In genomic region chr11:74924149-74924548, GRCm38 (mm10) we compare ENCODE assay signal across 8 mouse cellular contexts. TPM values are rescaled to one million over a fixed set of nuclear protein-coding genes. Genes with fewer than 3 reads are reported as not detected.
DNase-seq lines count a peak whose midpoint lies in the region; ATAC-seq and TF ChIP-seq lines count a peak whose summit lies in the region.

No protein-coding gene starts in this region.

- H3K9ac ChIP-seq in kidney, embryonic 14.5 days (ENCODE audit: low read depth, low read length) = no peak overlapping the region
- no peak overlapping the region; the same call in 1 of the 2 replicates for H3K9ac ChIP-seq in ES-Bruce4 (ENCODE audit: low read depth, poor library complexity, severe bottlenecking)
- no peak overlapping the region for H3K9ac ChIP-seq in kidney, postnatal 0 days (ENCODE audit: low read depth, low read length)
- H3K9ac ChIP-seq in midbrain, postnatal 0 days (replicated peaks; ENCODE audit: low read length, poor library complexity, severe bottlenecking) = no peak overlapping the region
- H3K9ac ChIP-seq in forebrain, embryonic 11.5 days (ENCODE audit: low read length) = no peak overlapping the region

- H3K27ac ChIP-seq in kidney, embryonic 14.5 days (ENCODE audit: low read depth, low read length) = no peak overlapping the region
- no peak overlapping the region for H3K27ac ChIP-seq in ES-Bruce4 (ENCODE audit: insufficient read depth, low read length)
- H3K27ac ChIP-seq in bone marrow macrophage, adult 2 months (ENCODE audit: insufficient read depth, low read depth, low read length) = no peak overlapping the region
- no peak overlapping the region for H3K27ac ChIP-seq in kidney, postnatal 0 days
- no peak overlapping the region for H3K27ac ChIP-seq in midbrain, postnatal 0 days (ENCODE audit: low read depth, low read length)
- no peak overlapping the region for H3K27ac ChIP-seq in forebrain, embryonic 11.5 days (ENCODE audit: low read depth, low read length)

- no peak for TF ChIP-seq EP300 in ES-Bruce4 (IDR thresholded peaks at IDR 0.05; ENCODE audit: insufficient read depth, low read depth, low read length)

- 67% methylated on average over 4 of the region's 4 CpGs for WGBS in kidney, embryonic 14.5 days
- WGBS in kidney, postnatal 0 days = 50% methylated on average over 4 of the region's 4 CpGs
- 65% methylated on average over 4 of the region's 4 CpGs for WGBS in midbrain, postnatal 0 days
- WGBS in forebrain, embryonic 11.5 days = 71% methylated on average over 4 of the region's 4 CpGs

- H3K36me3 ChIP-seq in kidney, embryonic 14.5 days (ENCODE audit: control insufficient read depth, insufficient read depth, low read length) = peaks cover 3% of the 10 kb centered on the region; the same call in 1 of the 2 replicates
- H3K36me3 ChIP-seq in ES-Bruce4 (ENCODE audit: control insufficient read depth, insufficient read depth, low read length, poor library complexity, severe bottlenecking) = peaks cover 2% of the 10 kb centered on the region; the same call in 1 of the 2 replicates
- H3K36me3 ChIP-seq in kidney, postnatal 0 days (ENCODE audit: insufficient read depth, low read length) = peaks cover 6% of the 10 kb centered on the region
- H3K36me3 ChIP-seq in midbrain, postnatal 0 days (ENCODE audit: insufficient read depth, low read length) = peaks cover 3% of the 10 kb centered on the region; the same call in 1 of the 2 replicates
- H3K36me3 ChIP-seq in forebrain, embryonic 11.5 days (ENCODE audit: control insufficient read depth, insufficient read depth, low read length) = no peaks in the 10 kb centered on the region

- ATAC-seq in kidney, embryonic 14.5 days (ENCODE audit: low FRiP score, low TSS enrichment) = no peak
- no peak for ATAC-seq in kidney, postnatal 0 days (replicated peaks; ENCODE audit: low FRiP score, low read depth)
- no peak for ATAC-seq in midbrain, postnatal 0 days (ENCODE audit: low FRiP score)
- ATAC-seq in activated CD4-positive, CD25-positive, alpha-beta regulatory T cell, adult 4 months = no peak
- ATAC-seq in forebrain, embryonic 11.5 days (replicated peaks; ENCODE audit: low FRiP score) = no peak

- H3K4me3 ChIP-seq in kidney, embryonic 14.5 days (ENCODE audit: low read length) = no peak overlapping the region
- H3K4me3 ChIP-seq in ES-Bruce4 (ENCODE audit: low read depth, low read length) = no peak overlapping the region
- no peak overlapping the region for H3K4me3 ChIP-seq in bone marrow macrophage, adult 2 months (ENCODE audit: insufficient read depth, low read length)
- no peak overlapping the region for H3K4me3 ChIP-seq in kidney, postnatal 0 days (replicated peaks; ENCODE audit: low read depth, low read length)
- H3K4me3 ChIP-seq in midbrain, postnatal 0 days (ENCODE audit: low read depth, low read length) = no peak overlapping the region
- H3K4me3 ChIP-seq in forebrain, embryonic 11.5 days (ENCODE audit: low read depth, low read length) = no peak overlapping the region

- DNase-seq in kidney, adult 11 months = peak; percentile 78
- DNase-seq in kidney, postnatal 0 days (ENCODE audit: low spot score) = peak; percentile 50
- no peak for DNase-seq in midbrain, postnatal 0 days (ENCODE audit: low spot score)
- DNase-seq in forebrain, embryonic 11.5 days (ENCODE audit: low spot score) = no peak

- H3K27me3 ChIP-seq in kidney, embryonic 14.5 days (ENCODE audit: control insufficient read depth, insufficient read depth, low read length) = no peaks in the 10 kb centered on the region
- H3K27me3 ChIP-seq in ES-Bruce4 (ENCODE audit: control insufficient read depth, insufficient read depth, low read length, poor library complexity, severe bottlenecking) = no peaks in the 10 kb centered on the region
- no peaks in the 10 kb centered on the region for H3K27me3 ChIP-seq in kidney, postnatal 0 days (ENCODE audit: insufficient read depth, low read length)
- no peaks in the 10 kb centered on the region for H3K27me3 ChIP-seq in midbrain, postnatal 0 days (ENCODE audit: insufficient read depth, low read length)
- no peaks in the 10 kb centered on the region for H3K27me3 ChIP-seq in forebrain, embryonic 11.5 days (ENCODE audit: control insufficient read depth, insufficient read depth, low read length)

- peaks cover 13% of the 10 kb centered on the region for H3K4me1 ChIP-seq in kidney, embryonic 14.5 days (ENCODE audit: control insufficient read depth, insufficient read depth, low read length)
- no peaks in the 10 kb centered on the region for H3K4me1 ChIP-seq in ES-Bruce4 (ENCODE audit: control insufficient read depth, insufficient read depth, low read length)
- peaks cover 15% of the 10 kb centered on the region for H3K4me1 ChIP-seq in bone marrow macrophage, adult 2 months (ENCODE audit: control insufficient read depth, insufficient read depth, low read length)
- H3K4me1 ChIP-seq in kidney, postnatal 0 days (replicated peaks; ENCODE audit: insufficient read depth, low read length) = 0 out of 2 replicates have a peak, but pooled peaks cover 13% of the 10 kb centered on the region
- H3K4me1 ChIP-seq in midbrain, postnatal 0 days (ENCODE audit: insufficient read depth, low read length) = peaks cover 7% of the 10 kb centered on the region; the same call in 1 of the 2 replicates
- H3K4me1 ChIP-seq in forebrain, embryonic 11.5 days (replicated peaks; ENCODE audit: control insufficient read depth, insufficient read depth, low read length) = no peaks in the 10 kb centered on the region

- no peaks in the 10 kb centered on the region for H3K9me3 ChIP-seq in kidney, embryonic 14.5 days (ENCODE audit: control insufficient read depth, low read length)
- H3K9me3 ChIP-seq in ES-Bruce4 (replicated peaks; ENCODE audit: control insufficient read depth, insufficient read depth, low read length, poor library complexity, severe bottlenecking) = no peaks in the 10 kb centered on the region
- no peaks in the 10 kb centered on the region for H3K9me3 ChIP-seq in kidney, postnatal 0 days (replicated peaks; ENCODE audit: low read length)
- no peaks in the 10 kb centered on the region for H3K9me3 ChIP-seq in midbrain, postnatal 0 days (ENCODE audit: low read length)
- H3K9me3 ChIP-seq in forebrain, embryonic 11.5 days (ENCODE audit: control insufficient read depth, low read length) = no peaks in the 10 kb centered on the region

- TF ChIP-seq CTCF in ES-Bruce4 (IDR thresholded peaks at IDR 0.05; ENCODE audit: low read depth, low read length) = peak; percentile 63
- TF ChIP-seq CTCF in bone marrow macrophage, adult 2 months (IDR thresholded peaks at IDR 0.05; ENCODE audit: low read depth, low read length) = peak; percentile 46
- TF ChIP-seq CTCF in kidney, postnatal 0 days (IDR thresholded peaks at IDR 0.05; ENCODE audit: low read depth) = peak; percentile 64
- TF ChIP-seq CTCF in midbrain, postnatal 0 days (IDR thresholded peaks at IDR 0.05) = peak; percentile 60

- H3K4me2 ChIP-seq in kidney, embryonic 14.5 days (replicated peaks; ENCODE audit: low read depth, low read length) = no peak overlapping the region; the same call in 1 of the 2 replicates
- 0 out of 2 replicates have a peak overlapping the region, but pooled peaks have one; percentile 65 for H3K4me2 ChIP-seq in kidney, postnatal 0 days (ENCODE audit: low read length)
- H3K4me2 ChIP-seq in midbrain, postnatal 0 days (ENCODE audit: low read depth, low read length, poor library complexity, severe bottlenecking) = no peak overlapping the region
- no peak overlapping the region for H3K4me2 ChIP-seq in forebrain, embryonic 11.5 days (ENCODE audit: low read depth, low read length, severe bottlenecking)

- TF ChIP-seq POLR2A in ES-Bruce4 (IDR thresholded peaks at IDR 0.05; ENCODE audit: insufficient read depth, low read length) = no peak
- TF ChIP-seq POLR2A in bone marrow macrophage, adult 2 months (IDR thresholded peaks at IDR 0.05; ENCODE audit: borderline replicate concordance, low read depth, low read length) = no peak

RNA-seq across cellular contexts. Expression of gene Smg6, which starts 1.5 kb away (rescaled TPM):
- 12.8 and 19.8 TPM in 2 replicates for polyA plus RNA-seq in kidney, embryonic 14.5 days (2014; fragmentation: Nextera tagmentation; extraction: Ambion mirVana)
- polyA plus RNA-seq in ES-Bruce4 (2011; ENCODE audit: insufficient read depth, insufficient read length, low read depth, missing spikeins) = 25.3 and 27.0 TPM in 2 replicates
- polyA plus RNA-seq in bone marrow macrophage, adult 2 months (2012; ENCODE audit: insufficient read depth, insufficient read length, missing spikeins) = 13.7 and 14.7 TPM in 2 replicates
- polyA plus RNA-seq in kidney, postnatal 0 days (2015; fragmentation: Nextera tagmentation; extraction: Ambion mirVana) = 11.9 and 12.5 TPM in 2 replicates
- 26.6 and 27.7 TPM in 2 replicates for total RNA-seq in midbrain, postnatal 0 days (2014; rRNA removed)
- polyA plus RNA-seq in midbrain, postnatal 0 days (2015; fragmentation: Nextera tagmentation; extraction: Ambion mirVana) = 10.0 and 11.9 TPM in 2 replicates
- polyA plus RNA-seq in activated CD4-positive, CD25-positive, alpha-beta regulatory T cell, adult 4 months (2017; shearing (Covaris generic)) = 10 to 100 TPM; 15.3 to 15.5 TPM
- polyA plus RNA-seq in forebrain, embryonic 11.5 days (2014; fragmentation: Nextera tagmentation; extraction: Ambion mirVana) = 19.8 TPM in 2 replicates

RNA-seq across cellular contexts. Expression of gene Srr, which starts 1.6 kb away (rescaled TPM):
- polyA plus RNA-seq in kidney, embryonic 14.5 days (2014; fragmentation: Nextera tagmentation; extraction: Ambion mirVana) = 13.0 and 24.0 TPM in 2 replicates
- 12.7 and 13.6 TPM in 2 replicates for polyA plus RNA-seq in ES-Bruce4 (2011; ENCODE audit: insufficient read depth, insufficient read length, low read depth, missing spikeins)
- 13.6 and 17.5 TPM in 2 replicates for polyA plus RNA-seq in bone marrow macrophage, adult 2 months (2012; ENCODE audit: insufficient read depth, insufficient read length, missing spikeins)
- 23.3 and 24.4 TPM in 2 replicates for polyA plus RNA-seq in kidney, postnatal 0 days (2015; fragmentation: Nextera tagmentation; extraction: Ambion mirVana)
- total RNA-seq in midbrain, postnatal 0 days (2014; rRNA removed) = 40.5 and 43.1 TPM in 2 replicates
- 35.6 and 37.6 TPM in 2 replicates for polyA plus RNA-seq in midbrain, postnatal 0 days (2015; fragmentation: Nextera tagmentation; extraction: Ambion mirVana)
- polyA plus RNA-seq in activated CD4-positive, CD25-positive, alpha-beta regulatory T cell, adult 4 months (2017; shearing (Covaris generic)) = 1 to 10 TPM; 4.9 to 7.3 TPM
- 25.3 and 26.3 TPM in 2 replicates for polyA plus RNA-seq in forebrain, embryonic 11.5 days (2014; fragmentation: Nextera tagmentation; extraction: Ambion mirVana)

RNA-seq across cellular contexts. Expression of gene Tsr1, which starts 26.3 kb away (rescaled TPM):
- 41.7 and 54.8 TPM in 2 replicates for polyA plus RNA-seq in kidney, embryonic 14.5 days (2014; fragmentation: Nextera tagmentation; extraction: Ambion mirVana)
- polyA plus RNA-seq in ES-Bruce4 (2011; ENCODE audit: insufficient read depth, insufficient read length, low read depth, missing spikeins) = 100 and 105 TPM in 2 replicates
- polyA plus RNA-seq in bone marrow macrophage, adult 2 months (2012; ENCODE audit: insufficient read depth, insufficient read length, missing spikeins) = 6.6 and 7.9 TPM in 2 replicates
- 31.6 and 32.7 TPM in 2 replicates for polyA plus RNA-seq in kidney, postnatal 0 days (2015; fragmentation: Nextera tagmentation; extraction: Ambion mirVana)
- 23.6 and 28.6 TPM in 2 replicates for total RNA-seq in midbrain, postnatal 0 days (2014; rRNA removed)
- 21.2 and 22.9 TPM in 2 replicates for polyA plus RNA-seq in midbrain, postnatal 0 days (2015; fragmentation: Nextera tagmentation; extraction: Ambion mirVana)
- polyA plus RNA-seq in activated CD4-positive, CD25-positive, alpha-beta regulatory T cell, adult 4 months (2017; shearing (Covaris generic)) = 10 to 100 TPM; 38.4 to 39.2 TPM
- 54.0 and 57.4 TPM in 2 replicates for polyA plus RNA-seq in forebrain, embryonic 11.5 days (2014; fragmentation: Nextera tagmentation; extraction: Ambion mirVana)

RNA-seq across cellular contexts. Expression of gene Sgsm2, which starts 27.3 kb away (rescaled TPM):
- polyA plus RNA-seq in kidney, embryonic 14.5 days (2014; fragmentation: Nextera tagmentation; extraction: Ambion mirVana) = 4.4 and 5.7 TPM in 2 replicates
- 17.4 and 21.2 TPM in 2 replicates for polyA plus RNA-seq in ES-Bruce4 (2011; ENCODE audit: insufficient read depth, insufficient read length, low read depth, missing spikeins)
- polyA plus RNA-seq in bone marrow macrophage, adult 2 months (2012; ENCODE audit: insufficient read depth, insufficient read length, missing spikeins) = 2.3 and 3.7 TPM in 2 replicates
- 4.9 TPM in 2 replicates for polyA plus RNA-seq in kidney, postnatal 0 days (2015; fragmentation: Nextera tagmentation; extraction: Ambion mirVana)
- total RNA-seq in midbrain, postnatal 0 days (2014; rRNA removed) = 49.1 and 62.8 TPM in 2 replicates
- 28.1 and 28.8 TPM in 2 replicates for polyA plus RNA-seq in midbrain, postnatal 0 days (2015; fragmentation: Nextera tagmentation; extraction: Ambion mirVana)
- polyA plus RNA-seq in activated CD4-positive, CD25-positive, alpha-beta regulatory T cell, adult 4 months (2017; shearing (Covaris generic)) = 1 to 10 TPM; 1.6 to 2.0 TPM
- 8.6 and 9.2 TPM in 2 replicates for polyA plus RNA-seq in forebrain, embryonic 11.5 days (2014; fragmentation: Nextera tagmentation; extraction: Ambion mirVana)

Comparison
In these comparisons a context has a peak if more than half of its experiments do, and no peak if none do; other contexts are left out.
1. DNase-seq: peak in kidney, adult 11 months (single experiment) and kidney, postnatal 0 days (single experiment); none in midbrain, postnatal 0 days (single experiment) and forebrain, embryonic 11.5 days (single experiment).
2. Peak in every context shown above with its lines, with median percentiles within 50 percentile points of each other: CTCF ChIP-seq.